Mouse (Mus musculus) intestine, embryonic 15.5 days (tissue): ENCODE measurements around the gene Tor3a. TPM values are rescaled to one million over a fixed set of nuclear protein-coding genes. Genes with fewer than 3 reads are reported as not detected.
"Not testable (repeated sequence)": the region's sequence is repeated elsewhere in the genome, so short reads cannot be mapped to it uniquely, and the experiment has no call there.

Experiments used
- ATAC-seq: fragments of 200-750 bp; cut with Nextera tagmentation; 2 replicates; pipeline ENCODE4 v1.8.0; 2017; ENCODE audit warnings: moderate TSS enrichment, moderate library complexity
- H3K27ac ChIP-seq: fragments of 300-500 bp; sonication (generic); 2 replicates; pipeline ENCODE4 v1.5.1; 2015; ENCODE audit warnings: mild to moderate bottlenecking, inconsistent platforms
- H3K27me3 ChIP-seq: fragments of 300-500 bp; sonication (generic); replicated peaks from 2 replicates; pipeline ENCODE4 v1.6.1; 2015; ENCODE audit warnings: inconsistent platforms
- H3K36me3 ChIP-seq: fragments of 300-500 bp; sonication (generic); 2 replicates; pipeline ENCODE4 v1.6.1; 2015; ENCODE audit warnings: inconsistent platforms
- H3K4me1 ChIP-seq: fragments of 300-500 bp; sonication (generic); replicated peaks from 2 replicates; pipeline ENCODE4 v1.6.1; 2015; ENCODE audit warnings: inconsistent platforms
- H3K4me2 ChIP-seq: fragments of 300-500 bp; sonication (generic); replicated peaks from 2 replicates; pipeline ENCODE4 v1.6.1; 2015; ENCODE audit warnings: mild to moderate bottlenecking, inconsistent platforms
- H3K4me3 ChIP-seq: fragments of 300-500 bp; sonication (generic); replicated peaks from 2 replicates; pipeline ENCODE4 v1.5.1; 2015; ENCODE audit warnings: inconsistent platforms
- H3K9ac ChIP-seq: fragments of 300-500 bp; sonication (generic); 2 replicates; pipeline ENCODE4 v1.6.1; 2015; ENCODE audit warnings: inconsistent platforms
- H3K9me3 ChIP-seq: fragments of 300-500 bp; sonication (generic); 2 replicates; pipeline ENCODE4 v1.6.1; 2016; ENCODE audit warnings: inconsistent platforms
- WGBS: fragments of 180-500 bp; shearing (Covaris S2); methylation state at CpG from one replicate; pipeline ENCODE4 v1.1.7; 2015; 5-methylcytosine and 5-hydroxymethylcytosine counted together
- polyA plus RNA-seq: library from polyadenylated mRNA; unstranded; fragments of >200 nt; fragmentation: Nextera tagmentation; extraction: Ambion mirVana; gene quantifications from 2 replicates; pipeline ENCODE4 v1.2.1, GENCODE M21; 2015

Gene Tor3a
- polyA plus RNA-seq, 1 experiment from 2014 or later, result 5.6 TPM

- peak; percentile 92 for ATAC-seq
- H3K4me2 ChIP-seq, result no peak overlapping the region
- no peak overlapping the region for H3K4me3 ChIP-seq
- no peak overlapping the region for H3K27ac ChIP-seq
- no peak overlapping the region for H3K9ac ChIP-seq
- 77% methylated on average over 23 of the region's 23 CpGs for WGBS
- H3K4me1 ChIP-seq, result 0 out of 2 replicates have a peak, but pooled peaks cover 11% of the 10 kb centered on the region
- H3K9me3 ChIP-seq, result no peaks in the 10 kb centered on the region
- H3K27me3 ChIP-seq, result no peaks in the 10 kb centered on the region
- no peaks in the 10 kb centered on the region for H3K36me3 ChIP-seq
Measured at GRCm38 (mm10) chr1:156667141-156667926, 6.8 kb downstream of the Tor3a start.

- no peaks in the 10 kb centered on the region for H3K36me3 ChIP-seq
- H3K4me2 ChIP-seq, result no peak overlapping the region
- 0 out of 2 replicates have a peak, but pooled peaks cover 11% of the 10 kb centered on the region for H3K4me1 ChIP-seq
- no peaks in the 10 kb centered on the region for H3K27me3 ChIP-seq
- no peaks in the 10 kb centered on the region for H3K9me3 ChIP-seq
- H3K27ac ChIP-seq, result no peak overlapping the region
- ATAC-seq, result no peak
- no peak overlapping the region for H3K4me3 ChIP-seq
- 91% methylated on average over 8 of the region's 8 CpGs for WGBS
- H3K9ac ChIP-seq, result no peak overlapping the region
Measured at GRCm38 (mm10) chr1:156665777-156666176, 8.4 kb downstream of the Tor3a start.

- not testable (repeated sequence) for H3K36me3 ChIP-seq, H3K27me3 ChIP-seq, H3K4me1 ChIP-seq, H3K9ac ChIP-seq, ATAC-seq, H3K4me3 ChIP-seq, H3K9me3 ChIP-seq, H3K27ac ChIP-seq, H3K4me2 ChIP-seq
- 80% methylated on average over 17 of the region's 21 CpGs for WGBS
Measured at GRCm38 (mm10) chr1:156660660-156661236, 13.4 kb downstream of the Tor3a start.

- no peaks in the 10 kb centered on the region for H3K36me3 ChIP-seq
- no peak overlapping the region for H3K27ac ChIP-seq
- ATAC-seq, result peak; percentile 35; the same call in 1 of the 2 replicates
- WGBS, result 73% methylated on average over 13 of the region's 13 CpGs
- H3K9ac ChIP-seq, result no peak overlapping the region
- H3K4me2 ChIP-seq, result 0 out of 2 replicates have a peak overlapping the region, but pooled peaks have one; percentile 11
- H3K9me3 ChIP-seq, result no peaks in the 10 kb centered on the region
- no peaks in the 10 kb centered on the region for H3K27me3 ChIP-seq
- 0 out of 2 replicates have a peak, but pooled peaks cover 4% of the 10 kb centered on the region for H3K4me1 ChIP-seq
- no peak overlapping the region for H3K4me3 ChIP-seq
Measured at GRCm38 (mm10) chr1:156659906-156660659, 14.1 kb downstream of the Tor3a start.

- Histone ChIP-seq H3K4me2 (no peak overlapping the region), H3K4me1 (0 out of 2 replicates have a peak, but pooled peaks cover 4% of the 10 kb centered on the region), H3K9me3 (no peaks in the 10 kb centered on the region), H3K9ac (no peak overlapping the region), H3K27ac (no peak overlapping the region), H3K36me3 (no peaks in the 10 kb centered on the region), H3K27me3 (no peaks in the 10 kb centered on the region), H3K4me3 (no peak overlapping the region)
- ATAC-seq, result no peak
- WGBS, result 81% methylated on average over 5 of the region's 5 CpGs
Measured at GRCm38 (mm10) chr1:156658676-156659075, 15.5 kb downstream of the Tor3a start.

GRCm38 (mm10) chr1:156657523-156657922 is 16.6 kb downstream of the Tor3a start:
- 0 out of 2 replicates have a peak, but pooled peaks have one; percentile 30 for ATAC-seq
- no peak overlapping the region for H3K27ac ChIP-seq
- H3K4me2 ChIP-seq, result no peak overlapping the region
- H3K4me3 ChIP-seq, result no peak overlapping the region
- 0 out of 2 replicates have a peak, but pooled peaks cover 4% of the 10 kb centered on the region for H3K4me1 ChIP-seq
- no peaks in the 10 kb centered on the region for H3K27me3 ChIP-seq
- no peaks in the 10 kb centered on the region for H3K36me3 ChIP-seq
- H3K9ac ChIP-seq, result no peak overlapping the region
- no peaks in the 10 kb centered on the region for H3K9me3 ChIP-seq
- 79% methylated on average over 4 of the region's 4 CpGs for WGBS

GRCm38 (mm10) chr1:156654735-156655530 is 19.2 kb downstream of the Tor3a start:
- no peak overlapping the region for H3K9ac ChIP-seq
- no peaks in the 10 kb centered on the region for H3K27me3 ChIP-seq
- 77% methylated on average over 13 of the region's 13 CpGs for WGBS
- H3K4me2 ChIP-seq, result no peak overlapping the region
- no peaks in the 10 kb centered on the region for H3K36me3 ChIP-seq
- H3K27ac ChIP-seq, result no peak overlapping the region
- ATAC-seq, result no peak
- 0 out of 2 replicates have a peak, but pooled peaks cover 4% of the 10 kb centered on the region for H3K4me1 ChIP-seq
- H3K9me3 ChIP-seq, result no peaks in the 10 kb centered on the region
- no peak overlapping the region for H3K4me3 ChIP-seq

- no peaks in the 10 kb centered on the region for H3K36me3 ChIP-seq
- no peak for ATAC-seq
- no peak overlapping the region for H3K4me2 ChIP-seq
- no peak overlapping the region for H3K9ac ChIP-seq
- H3K27me3 ChIP-seq, result no peaks in the 10 kb centered on the region
- no peak overlapping the region for H3K4me3 ChIP-seq
- H3K9me3 ChIP-seq, result no peaks in the 10 kb centered on the region
- no peak overlapping the region for H3K27ac ChIP-seq
- WGBS, result 58% methylated on average over 6 of the region's 6 CpGs
- 0 out of 2 replicates have a peak, but pooled peaks cover 4% of the 10 kb centered on the region for H3K4me1 ChIP-seq
Measured at GRCm38 (mm10) chr1:156652189-156652822, 21.9 kb downstream of the Tor3a start.

GRCm38 (mm10) chr1:156650631-156651030 is 23.5 kb downstream of the Tor3a start:
- Histone ChIP-seq H3K9ac (no peak overlapping the region), H3K27me3 (no peaks in the 10 kb centered on the region), H3K27ac (no peak overlapping the region), H3K36me3 (no peaks in the 10 kb centered on the region), H3K4me1 (0 out of 2 replicates have a peak, but pooled peaks cover 3% of the 10 kb centered on the region), H3K4me2 (no peak overlapping the region), H3K9me3 (no peaks in the 10 kb centered on the region), H3K4me3 (no peak overlapping the region)
- no peak for ATAC-seq
- WGBS, result 82% methylated on average over 9 of the region's 9 CpGs

- no peaks in the 10 kb centered on the region for H3K27me3 ChIP-seq
- no peak overlapping the region for H3K27ac ChIP-seq
- H3K9ac ChIP-seq, result no peak overlapping the region
- no peak for ATAC-seq
- no peaks in the 10 kb centered on the region for H3K9me3 ChIP-seq
- 0 out of 2 replicates have a peak, but pooled peaks cover under 1% of the 10 kb centered on the region for H3K36me3 ChIP-seq
- no peak overlapping the region for H3K4me3 ChIP-seq
- 32% methylated on average over 2 of the region's 2 CpGs for WGBS
- H3K4me1 ChIP-seq, result no peaks in the 10 kb centered on the region
- H3K4me2 ChIP-seq, result no peak overlapping the region
Measured at GRCm38 (mm10) chr1:156648705-156649104, 25.5 kb downstream of the Tor3a start.

- Histone ChIP-seq H3K27me3 (no peaks in the 10 kb centered on the region), H3K4me3 (no peak overlapping the region), H3K9me3 (no peaks in the 10 kb centered on the region), H3K36me3 (peaks cover 17% of the 10 kb centered on the region; the same call in 1 of the 2 replicates), H3K27ac (no peak overlapping the region), H3K4me1 (no peaks in the 10 kb centered on the region), H3K4me2 (no peak overlapping the region), H3K9ac (no peak overlapping the region)
- WGBS, result 90% methylated on average over 4 of the region's 4 CpGs
- no peak for ATAC-seq
Measured at GRCm38 (mm10) chr1:156645971-156646370, 28.2 kb downstream of the Tor3a start.
